Mouse (Mus musculus) layer of hippocampus, postnatal 14 days (tissue): ENCODE data around the gene Cs. TPM values are rescaled to one million over a fixed set of nuclear protein-coding genes. Genes with fewer than 3 reads are reported as not detected.

Experiments
- DNase-seq, 2 experiments: peaks; one replicate each; pipeline ENCODE4 v3.0.0; 2021 to 2022; ENCODE audit warnings: low spot score in 2 of 2, mixed read lengths in 1 of 2
- total RNA-seq, 2 experiments: library from RNA; stranded (reverse); gene quantifications; 2 replicates each; pipeline ENCODE4 v1.2.3; 2021

Cs gene
- total RNA-seq, 2 experiments from 2014 or later, result 260 to 274 TPM

GRCm38 (mm10) chr10:128372989-128373748 is 35.6 kb downstream of the Cs start:
- DNase-seq, result no peak

- DNase-seq, result no peak
Measured at GRCm38 (mm10) chr10:128374393-128374792, 36.9 kb downstream of the Cs start.

GRCm38 (mm10) chr10:128376099-128376454 is 38.5 kb downstream of the Cs start:
- DNase-seq, result no peak

GRCm38 (mm10) chr10:128376455-128377211 is 39.1 kb downstream of the Cs start, which contains the start of gene Ankrd52:
Gene Ankrd52, plus strand, starts transcription at chr10:128377115.
- peak; percentile 73 to 84 for DNase-seq

GRCm38 (mm10) chr10:128377222-128377939 is 39.8 kb downstream of the Cs start:
- peak in 1 of 2 experiments; percentile 52 for DNase-seq

- no peak for DNase-seq
Measured at GRCm38 (mm10) chr10:128377940-128378448, 40.5 kb downstream of the Cs start.

GRCm38 (mm10) chr10:128378462-128378861 is 40.9 kb downstream of the Cs start:
- no peak for DNase-seq

- DNase-seq, result no peak
Measured at GRCm38 (mm10) chr10:128379260-128379659, 41.7 kb downstream of the Cs start.

- no peak for DNase-seq
Measured at GRCm38 (mm10) chr10:128380565-128380964, 43.0 kb downstream of the Cs start.

- no peak for DNase-seq
Measured at GRCm38 (mm10) chr10:128382482-128382881, 44.9 kb downstream of the Cs start.

GRCm38 (mm10) chr10:128385902-128386301 is 48.4 kb downstream of the Cs start:
- no peak for DNase-seq

- DNase-seq, result no peak
Measured at GRCm38 (mm10) chr10:128388941-128389340, 51.4 kb downstream of the Cs start.

GRCm38 (mm10) chr10:128389570-128389969 is 52.0 kb downstream of the Cs start:
- no peak for DNase-seq

GRCm38 (mm10) chr10:128390366-128390765 is 52.8 kb downstream of the Cs start:
- no peak for DNase-seq

- no peak for DNase-seq
Measured at GRCm38 (mm10) chr10:128391850-128392249, 54.3 kb downstream of the Cs start.

- DNase-seq, result no peak
Measured at GRCm38 (mm10) chr10:128396017-128396673, 58.6 kb downstream of the Cs start.

- no peak for DNase-seq
Measured at GRCm38 (mm10) chr10:128396716-128397264, 59.3 kb downstream of the Cs start.

GRCm38 (mm10) chr10:128397466-128397865 is 59.9 kb downstream of the Cs start:
- no peak for DNase-seq

- DNase-seq, result no peak
Measured at GRCm38 (mm10) chr10:128400338-128400737, 62.8 kb downstream of the Cs start.

- no peak for DNase-seq
Measured at GRCm38 (mm10) chr10:128401056-128401455, 63.5 kb downstream of the Cs start, which contains the start of gene Slc39a5. Gene Slc39a5, minus strand, starts transcription at chr10:128401229.

- DNase-seq, result no peak
Measured at GRCm38 (mm10) chr10:128401638-128402037, 64.1 kb downstream of the Cs start.
